Mouse (Mus musculus) stomach, embryonic 15.5 days (tissue): ENCODE results near the gene Ap5z1. TPM values are rescaled to one million over a fixed set of nuclear protein-coding genes. Genes with fewer than 3 reads are reported as not detected.

Source experiments
- ATAC-seq: fragments of 200-750 bp; cut with Nextera tagmentation; 2 replicates; pipeline ENCODE4 v1.8.0; 2017; ENCODE audit warnings: low read depth, moderate number of reproducible peaks, moderate TSS enrichment; ENCODE audit not compliant: insufficient read depth, low FRiP score
- H3K27ac ChIP-seq: fragments of 300-500 bp; sonication (generic); 2 replicates; pipeline ENCODE4 v1.5.1; 2015; ENCODE audit warnings: mild to moderate bottlenecking, inconsistent platforms
- H3K27me3 ChIP-seq: fragments of 300-500 bp; sonication (generic); replicated peaks from 2 replicates; pipeline ENCODE4 v1.6.1; 2015; ENCODE audit warnings: inconsistent platforms
- H3K36me3 ChIP-seq: fragments of 300-500 bp; sonication (generic); 2 replicates; pipeline ENCODE4 v1.6.1; 2015; ENCODE audit warnings: inconsistent platforms
- H3K4me1 ChIP-seq: fragments of 300-500 bp; sonication (generic); 2 replicates; pipeline ENCODE4 v1.6.1; 2015; ENCODE audit warnings: inconsistent platforms
- H3K4me2 ChIP-seq: fragments of 300-500 bp; sonication (generic); 2 replicates; pipeline ENCODE4 v1.6.1; 2015; ENCODE audit warnings: mild to moderate bottlenecking, inconsistent platforms
- H3K4me3 ChIP-seq: fragments of 300-500 bp; sonication (generic); replicated peaks from 2 replicates; pipeline ENCODE4 v1.5.1; 2015; ENCODE audit warnings: inconsistent platforms
- H3K9ac ChIP-seq: fragments of 300-500 bp; sonication (generic); 2 replicates; pipeline ENCODE4 v1.6.1; 2015; ENCODE audit warnings: inconsistent platforms
- H3K9me3 ChIP-seq: fragments of 300-500 bp; sonication (generic); 2 replicates; pipeline ENCODE4 v1.6.1; 2016; ENCODE audit warnings: inconsistent platforms
- WGBS: fragments of 180-500 bp; shearing (Covaris S2); methylation state at CpG from one replicate; pipeline ENCODE4 v1.1.7; 2015; 5-methylcytosine and 5-hydroxymethylcytosine counted together
- polyA plus RNA-seq: library from polyadenylated mRNA; unstranded; fragments of >200 nt; fragmentation: Nextera tagmentation; extraction: Ambion mirVana; gene quantifications from 2 replicates; pipeline ENCODE4 v1.2.1, GENCODE M21; 2015

Gene Ap5z1
- polyA plus RNA-seq, 1 experiment from 2014 or later = 8.5 TPM

DNA sequence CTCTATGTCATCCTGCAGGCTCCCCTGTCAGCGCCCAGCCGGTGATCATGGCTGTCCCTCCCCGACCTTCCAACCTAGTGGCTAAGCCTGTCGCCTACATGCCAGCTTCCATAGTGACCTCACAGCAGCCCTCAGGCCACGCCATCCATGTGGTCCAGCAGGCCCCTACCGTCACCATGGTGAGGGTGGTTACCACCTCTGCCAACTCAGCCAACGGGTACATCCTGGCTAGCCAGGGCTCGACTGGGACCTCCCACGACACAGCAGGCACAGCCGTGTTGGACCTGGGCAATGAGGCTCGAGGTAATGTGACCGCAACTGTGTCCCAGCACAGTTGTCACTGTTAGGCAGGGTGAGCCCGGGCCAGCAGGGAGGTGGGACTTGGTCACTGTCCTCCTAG lies 10.0 kb upstream of the Ap5z1 start:
- Histone ChIP-seq H3K9me3 (no peaks in the 10 kb centered on the region), H3K27me3 (no peaks in the 10 kb centered on the region), H3K4me1 (0 out of 2 replicates have a peak, but pooled peaks cover 3% of the 10 kb centered on the region), H3K9ac (no peak overlapping the region), H3K4me3 (no peak overlapping the region), H3K27ac (no peak overlapping the region), H3K4me2 (no peak overlapping the region), H3K36me3 (peaks cover 46% of the 10 kb centered on the region)
- 94% methylated on average over 13 of the region's 13 CpGs for WGBS
- no peak for ATAC-seq

DNA sequence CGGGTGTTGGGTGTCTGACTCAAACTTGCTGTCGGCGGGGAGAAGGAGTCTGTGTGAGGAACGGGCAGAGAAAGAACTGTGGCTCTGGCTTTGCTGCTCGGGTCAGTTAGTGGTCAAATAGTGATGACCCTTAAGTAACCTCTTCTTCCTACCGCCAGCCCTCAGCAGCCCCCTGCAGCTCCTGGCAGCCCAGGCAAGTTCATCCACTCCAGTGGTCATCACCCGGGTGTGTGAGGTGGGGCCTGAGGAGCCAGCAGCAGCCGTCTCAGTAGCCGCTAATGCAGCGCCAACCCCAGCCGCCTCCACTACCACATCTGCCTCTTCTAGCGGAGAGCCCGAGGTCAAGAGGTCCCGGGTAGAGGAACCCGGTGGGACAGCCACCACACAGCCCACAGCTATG lies 7.4 kb upstream of the Ap5z1 start:
- Histone ChIP-seq H3K9ac (no peak overlapping the region), H3K4me2 (no peak overlapping the region), H3K4me1 (peaks cover 3% of the 10 kb centered on the region; the same call in 1 of the 2 replicates), H3K27ac (no peak overlapping the region), H3K36me3 (peaks cover 35% of the 10 kb centered on the region), H3K4me3 (no peak overlapping the region), H3K9me3 (no peaks in the 10 kb centered on the region), H3K27me3 (no peaks in the 10 kb centered on the region)
- WGBS = 62% methylated on average over 15 of the region's 15 CpGs
- no peak for ATAC-seq

DNA sequence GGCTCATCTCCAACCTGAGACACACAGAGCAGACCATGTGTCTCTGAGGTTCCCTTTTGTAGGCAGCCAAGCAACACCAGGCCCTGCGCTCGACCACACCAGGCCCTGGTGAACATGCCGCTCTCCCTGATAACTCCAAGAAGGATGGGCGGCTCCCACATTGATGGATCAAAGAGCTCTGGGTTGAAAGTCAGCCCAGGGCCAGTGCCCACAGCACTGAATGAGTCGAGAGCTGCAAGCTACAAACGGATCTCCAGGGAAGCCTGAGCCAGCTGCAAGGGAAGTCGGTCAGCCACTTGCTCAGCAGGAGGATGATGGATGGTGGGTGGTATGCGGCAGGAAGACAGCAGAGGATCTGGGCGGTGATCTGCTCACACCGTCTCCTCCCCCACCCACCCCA lies 6.4 kb upstream of the Ap5z1 start:
- ATAC-seq = no peak; the same call in 1 of the 2 replicates
- H3K27ac ChIP-seq = peak overlapping the region; percentile 54; the same call in 1 of the 2 replicates
- no peak overlapping the region for H3K4me2 ChIP-seq

DNA sequence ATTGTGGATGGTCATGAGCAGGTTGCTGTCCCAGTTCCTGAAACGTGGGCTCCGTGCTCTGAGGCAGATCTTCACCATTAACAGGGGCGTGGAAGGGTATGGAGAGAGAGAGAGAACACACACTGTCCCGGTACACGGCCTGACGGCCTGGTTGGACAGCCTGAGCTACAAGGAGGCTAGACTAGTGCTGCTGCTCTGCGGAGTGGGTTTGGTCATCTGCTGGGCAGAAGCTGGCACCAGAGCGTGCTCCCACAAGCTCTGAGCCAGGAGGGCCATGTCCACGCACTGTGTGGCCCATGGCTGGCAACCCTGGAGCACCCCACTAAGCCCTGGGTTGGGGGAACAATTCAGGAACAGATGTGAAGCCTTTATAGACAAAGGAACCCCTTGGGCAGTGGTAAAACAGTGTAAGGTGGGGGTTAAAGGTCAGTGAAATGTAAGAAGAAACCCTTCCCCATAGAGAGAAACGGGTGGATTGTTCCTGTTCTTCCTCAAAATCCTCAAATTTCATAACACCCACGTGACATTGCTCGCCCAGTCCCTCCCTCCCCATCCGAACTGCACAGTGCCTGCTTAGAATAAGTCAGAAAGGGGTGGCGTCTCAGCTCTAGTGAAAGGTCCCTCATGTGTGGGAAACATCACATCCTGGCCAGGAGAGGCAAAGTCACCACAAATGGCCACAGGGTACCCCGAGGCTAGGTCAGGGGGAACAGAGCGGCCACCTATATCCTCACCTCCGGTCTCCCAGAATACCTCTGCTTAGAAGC lies 4.8 kb upstream of the Ap5z1 start:
- Histone ChIP-seq H3K9ac (no peak overlapping the region), H3K4me3 (no peak overlapping the region), H3K27me3 (no peaks in the 10 kb centered on the region), H3K9me3 (no peaks in the 10 kb centered on the region), H3K36me3 (peaks cover 24% of the 10 kb centered on the region; the same call in 1 of the 2 replicates), H3K4me1 (peaks cover 3% of the 10 kb centered on the region; the same call in 1 of the 2 replicates), H3K4me2 (no peak overlapping the region), H3K27ac (no peak overlapping the region)
- 82% methylated on average over 17 of the region's 17 CpGs for WGBS
- ATAC-seq = no peak

More for the DNA sequence above, 6.4 kb upstream of the Ap5z1 start:
- no peaks in the 10 kb centered on the region for H3K27me3 ChIP-seq
- H3K36me3 ChIP-seq = peaks cover 38% of the 10 kb centered on the region
- H3K9ac ChIP-seq = no peak overlapping the region
- H3K4me1 ChIP-seq = peaks cover 3% of the 10 kb centered on the region; the same call in 1 of the 2 replicates
- H3K9me3 ChIP-seq = no peaks in the 10 kb centered on the region
- no peak overlapping the region for H3K4me3 ChIP-seq
- WGBS = 46% methylated on average over 10 of the region's 10 CpGs

DNA sequence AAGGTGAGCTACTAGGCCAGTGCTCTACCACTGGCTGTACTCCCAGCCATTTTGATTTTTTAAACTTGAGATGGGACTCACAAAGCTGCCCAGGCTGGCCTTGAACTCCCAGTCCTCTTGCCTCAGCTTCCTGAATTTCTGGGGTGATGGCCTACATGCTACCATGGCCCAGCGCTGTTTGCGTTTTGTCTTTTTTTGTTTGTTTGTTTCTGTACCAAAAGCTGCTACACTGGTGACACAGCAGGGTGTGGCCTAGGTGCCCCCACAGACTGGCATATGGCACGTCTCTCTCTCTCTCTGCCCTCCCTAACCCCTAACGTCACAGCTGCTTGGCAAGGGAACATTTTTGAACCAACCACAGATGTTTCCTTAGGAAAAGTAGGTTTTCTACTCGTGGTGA lies 3.9 kb upstream of the Ap5z1 start:
- H3K27me3 ChIP-seq = no peaks in the 10 kb centered on the region
- H3K27ac ChIP-seq = no peak overlapping the region
- WGBS = 73% methylated on average over 5 of the region's 5 CpGs
- H3K4me2 ChIP-seq = no peak overlapping the region
- no peak overlapping the region for H3K9ac ChIP-seq
- ATAC-seq = no peak
- no peak overlapping the region for H3K4me3 ChIP-seq
- peaks cover 8% of the 10 kb centered on the region for H3K4me1 ChIP-seq
- no peaks in the 10 kb centered on the region for H3K9me3 ChIP-seq
- H3K36me3 ChIP-seq = peaks cover 24% of the 10 kb centered on the region; the same call in 1 of the 2 replicates

DNA sequence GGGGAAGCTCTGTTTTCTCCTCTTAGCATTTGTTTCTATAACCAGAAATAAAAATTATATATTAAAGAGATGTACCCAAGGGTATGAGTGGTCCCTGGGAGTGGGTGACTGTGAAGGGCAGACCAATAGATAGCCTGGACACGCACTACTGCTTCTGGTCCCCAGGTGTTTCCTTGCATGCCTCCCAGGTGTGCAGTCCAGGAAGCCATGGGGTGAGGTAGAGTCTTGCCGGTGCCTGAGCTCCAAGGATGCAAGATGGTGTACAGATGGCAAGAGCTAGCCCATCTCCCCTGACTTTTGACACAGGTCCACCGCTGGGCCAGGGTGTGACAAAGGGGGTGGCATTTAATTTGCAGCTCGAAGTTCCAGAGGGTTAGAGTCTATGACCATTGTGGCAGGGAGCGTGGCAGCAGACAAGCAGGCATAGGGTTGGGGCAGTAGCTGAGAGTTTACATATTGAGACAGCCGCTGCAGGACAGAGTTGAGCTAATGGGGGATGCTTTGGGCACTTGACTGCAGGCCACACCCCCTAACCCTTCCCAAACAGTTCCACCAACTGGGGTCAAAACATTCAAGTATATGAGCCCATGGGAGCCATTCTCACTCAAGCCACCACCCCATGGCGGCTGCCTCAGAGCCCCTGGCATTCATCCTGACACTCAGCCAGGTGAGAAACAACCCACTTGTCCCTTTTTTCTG lies 1.7 kb upstream of the Ap5z1 start:
- H3K27me3 ChIP-seq = no peaks in the 10 kb centered on the region
- 95% methylated on average over 7 of the region's 7 CpGs for WGBS
- no peak for ATAC-seq
- H3K9me3 ChIP-seq = no peaks in the 10 kb centered on the region
- peaks cover 10% of the 10 kb centered on the region for H3K4me1 ChIP-seq
- H3K4me3 ChIP-seq = no peak overlapping the region
- H3K4me2 ChIP-seq = no peak overlapping the region
- H3K9ac ChIP-seq = no peak overlapping the region
- H3K36me3 ChIP-seq = peaks cover 9% of the 10 kb centered on the region; the same call in 1 of the 2 replicates
- H3K27ac ChIP-seq = no peak overlapping the region

DNA sequence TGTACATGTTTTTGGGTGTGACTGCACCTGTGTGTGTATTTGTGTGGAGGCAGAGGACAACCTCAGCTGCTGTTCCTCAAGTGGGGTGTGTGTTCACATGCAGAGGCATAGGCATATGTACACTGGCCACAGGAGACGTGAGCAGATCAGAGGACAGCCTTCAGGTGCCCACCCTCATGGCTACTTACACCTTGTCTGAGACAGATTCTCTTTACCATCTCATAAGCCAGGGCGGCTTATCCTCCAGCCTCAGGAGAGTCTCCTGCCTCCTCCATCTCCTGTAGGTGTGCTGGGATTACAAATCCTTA lies 1.1 kb upstream of the Ap5z1 start:
- Histone ChIP-seq H3K27ac (peak overlapping the region; percentile 83; the same call in 1 of the 2 replicates), H3K4me2 (no peak overlapping the region), H3K4me1 (peaks cover 7% of the 10 kb centered on the region), H3K9me3 (no peaks in the 10 kb centered on the region), H3K4me3 (no peak overlapping the region), H3K9ac (no peak overlapping the region), H3K36me3 (peaks cover 8% of the 10 kb centered on the region; the same call in 1 of the 2 replicates), H3K27me3 (no peaks in the 10 kb centered on the region)
- 98% methylated on average over 2 of the region's 2 CpGs for WGBS
- no peak for ATAC-seq

DNA sequence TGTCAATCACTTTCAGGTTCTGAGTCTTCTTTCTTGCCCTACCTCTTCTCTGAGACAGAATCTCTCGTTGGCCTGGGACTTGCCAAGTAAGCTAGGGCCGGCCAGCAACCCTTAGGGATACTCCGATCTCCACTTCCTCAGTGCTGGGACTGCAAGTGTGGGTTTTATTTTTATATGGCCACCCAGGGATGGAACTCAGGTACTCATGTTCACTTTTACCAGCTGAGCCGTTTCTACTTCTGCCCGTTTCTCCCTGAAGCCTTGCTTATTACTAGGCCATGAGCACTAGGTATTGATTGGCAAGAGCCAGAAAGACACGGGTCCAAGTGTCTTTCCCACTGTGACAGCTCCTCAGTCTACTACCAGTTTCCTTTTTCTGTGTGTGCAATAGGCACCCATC lies 733 bp upstream of the Ap5z1 start:
- H3K9ac ChIP-seq = no peak overlapping the region
- 84% methylated on average over 6 of the region's 6 CpGs for WGBS
- H3K9me3 ChIP-seq = no peaks in the 10 kb centered on the region
- no peak overlapping the region for H3K4me3 ChIP-seq
- H3K4me2 ChIP-seq = peak overlapping the region; percentile 79
- H3K27ac ChIP-seq = peak overlapping the region; percentile 83
- ATAC-seq = no peak
- H3K36me3 ChIP-seq = peaks cover 7% of the 10 kb centered on the region; the same call in 1 of the 2 replicates
- H3K27me3 ChIP-seq = no peaks in the 10 kb centered on the region
- H3K4me1 ChIP-seq = peaks cover 7% of the 10 kb centered on the region

DNA sequence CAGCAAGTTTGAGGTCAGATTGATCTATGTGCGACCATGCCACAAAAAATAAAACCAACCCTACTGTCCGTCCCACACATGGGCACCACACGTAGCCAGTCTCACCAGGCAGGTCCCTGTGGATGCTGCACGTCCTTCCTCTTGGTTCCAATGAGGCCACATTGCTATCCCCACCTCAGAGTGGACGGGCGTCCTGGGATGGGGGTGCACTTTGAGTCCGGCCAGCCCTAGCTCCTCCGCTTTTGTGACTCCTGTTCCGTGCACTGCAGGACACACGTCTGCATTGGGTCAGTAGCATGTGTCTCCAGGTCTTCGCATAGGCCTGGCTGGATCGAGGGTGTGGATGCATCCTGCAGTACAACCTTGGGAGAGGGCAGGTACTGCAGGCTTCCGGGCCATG lies 4.6 kb downstream of the Ap5z1 start:
- Histone ChIP-seq H3K27ac (no peak overlapping the region), H3K27me3 (no peaks in the 10 kb centered on the region), H3K36me3 (peaks cover 23% of the 10 kb centered on the region), H3K9me3 (no peaks in the 10 kb centered on the region), H3K9ac (no peak overlapping the region), H3K4me3 (no peak overlapping the region), H3K4me1 (peaks cover 7% of the 10 kb centered on the region), H3K4me2 (no peak overlapping the region)
- WGBS = 95% methylated on average over 13 of the region's 13 CpGs
- no peak for ATAC-seq

DNA sequence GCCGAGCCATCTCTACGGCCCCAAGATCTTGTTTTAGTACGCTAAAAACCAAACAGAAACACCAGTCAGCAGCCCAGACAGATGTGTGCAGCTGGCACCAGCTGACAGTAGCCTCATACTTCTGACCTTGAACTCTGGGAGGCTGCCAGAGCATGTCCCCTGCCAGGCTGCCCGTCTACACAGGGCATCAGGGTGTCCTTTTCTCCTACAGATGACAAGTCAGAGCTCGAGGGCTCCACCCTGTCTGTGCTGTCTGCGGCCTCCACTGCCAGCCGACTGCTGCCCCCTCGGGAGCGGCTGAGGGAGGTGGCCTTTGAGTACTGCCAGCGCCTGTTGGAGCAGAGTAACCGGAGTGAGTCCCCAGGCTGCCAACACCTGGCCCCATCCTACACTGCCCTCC lies 6.1 kb downstream of the Ap5z1 start:
- H3K36me3 ChIP-seq = peaks cover 23% of the 10 kb centered on the region

DNA sequence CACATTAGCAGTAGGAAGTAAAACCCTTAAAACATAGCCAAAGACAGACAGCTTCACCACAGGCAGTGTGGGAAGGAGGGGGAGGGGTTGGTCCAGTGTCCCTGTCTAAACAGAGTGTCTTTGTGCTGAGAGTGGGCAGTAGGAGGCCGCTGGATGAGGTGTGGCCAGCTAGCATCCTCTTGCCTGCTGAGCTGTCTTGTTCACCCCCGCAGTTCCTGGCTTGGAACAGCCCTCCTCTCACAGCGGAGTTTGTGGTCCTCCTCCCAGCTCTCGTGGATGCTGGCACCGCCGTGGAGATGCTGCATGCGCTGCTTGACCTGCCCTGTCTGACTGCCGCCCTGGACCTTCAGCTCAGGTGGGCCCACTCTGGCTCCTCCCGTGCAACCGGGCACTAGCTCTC lies 10.0 kb downstream of the Ap5z1 start:
- no peak overlapping the region for H3K27ac ChIP-seq
- 73% methylated on average over 10 of the region's 10 CpGs for WGBS
- no peaks in the 10 kb centered on the region for H3K27me3 ChIP-seq
- no peak for ATAC-seq
- no peak overlapping the region for H3K4me2 ChIP-seq
- no peak overlapping the region for H3K9ac ChIP-seq
- H3K4me1 ChIP-seq = no peaks in the 10 kb centered on the region
- peaks cover 22% of the 10 kb centered on the region for H3K36me3 ChIP-seq
- no peak overlapping the region for H3K4me3 ChIP-seq
- no peaks in the 10 kb centered on the region for H3K9me3 ChIP-seq

More for the DNA sequence above, 6.1 kb downstream of the Ap5z1 start:
- H3K4me2 ChIP-seq = no peak overlapping the region
- no peak for ATAC-seq
- H3K4me1 ChIP-seq = peaks cover 2% of the 10 kb centered on the region
- 84% methylated on average over 11 of the region's 11 CpGs for WGBS
- H3K9ac ChIP-seq = no peak overlapping the region
- no peaks in the 10 kb centered on the region for H3K27me3 ChIP-seq
- no peaks in the 10 kb centered on the region for H3K9me3 ChIP-seq
- no peak overlapping the region for H3K27ac ChIP-seq
- no peak overlapping the region for H3K4me3 ChIP-seq

DNA sequence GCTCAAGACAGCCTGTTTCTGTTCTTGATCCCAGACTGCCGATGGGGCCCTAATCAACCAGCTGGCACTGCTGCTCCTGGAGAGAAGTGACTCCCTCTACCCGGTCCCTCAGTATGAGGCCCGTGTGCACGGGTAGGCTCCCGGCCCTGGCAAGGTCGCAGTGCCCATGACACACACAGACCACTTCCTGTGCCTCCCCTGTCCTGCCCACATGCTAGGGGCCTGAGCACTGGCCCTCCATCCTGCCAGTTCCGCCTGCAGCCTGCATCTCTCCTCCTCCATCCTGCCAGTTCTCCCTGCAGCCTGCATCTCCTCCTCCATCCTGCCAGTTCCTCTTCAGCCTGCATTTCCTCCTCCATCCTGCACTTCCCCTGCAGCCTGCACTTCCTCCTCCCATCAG lies 11.9 kb downstream of the Ap5z1 start:
- no peaks in the 10 kb centered on the region for H3K9me3 ChIP-seq
- H3K4me2 ChIP-seq = no peak overlapping the region
- WGBS = 76% methylated on average over 7 of the region's 7 CpGs
- no peak overlapping the region for H3K27ac ChIP-seq
- ATAC-seq = no peak
- no peak overlapping the region for H3K9ac ChIP-seq
- H3K27me3 ChIP-seq = no peaks in the 10 kb centered on the region
- no peak overlapping the region for H3K4me3 ChIP-seq
- H3K36me3 ChIP-seq = peaks cover 10% of the 10 kb centered on the region; the same call in 1 of the 2 replicates
- peaks cover 4% of the 10 kb centered on the region; the same call in 1 of the 2 replicates for H3K4me1 ChIP-seq
